Mouse (Mus musculus): ENCODE data around the gene Ablim1.

DNA sequence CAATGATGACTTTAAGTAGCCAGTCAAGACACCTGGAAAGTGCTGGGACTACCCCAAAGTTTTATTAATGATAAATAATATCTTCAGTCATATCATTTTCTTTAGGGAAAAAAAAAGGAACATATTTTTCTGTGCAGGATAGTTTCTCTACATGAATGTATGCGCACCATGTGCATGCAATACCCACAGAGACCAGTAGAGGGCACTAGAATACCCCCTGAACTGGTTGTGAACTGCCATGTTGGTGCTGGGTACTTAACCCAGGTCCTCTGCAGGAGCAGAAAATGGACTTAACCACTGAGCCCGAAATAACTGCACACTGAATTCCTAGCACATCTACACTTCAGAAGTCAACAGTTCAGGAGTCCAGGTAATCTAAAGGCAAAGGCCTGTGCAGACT lies 257.2 kb downstream of the Ablim1 start:
- TF ChIP-seq POLR2A (IDR thresholded peaks at IDR 0.05; ENCODE audit: insufficient read depth, low read depth, low read length) (no peak), CTCF (IDR thresholded peaks at IDR 0.05; ENCODE audit: insufficient read depth, low read depth, low read length) (no peak)
